9 mouse cellular contexts compared by ENCODE assay signal in genomic region chr17:72920430-72920829, GRCm38 (mm10). TPM values are rescaled to one million over a fixed set of nuclear protein-coding genes. Genes with fewer than 3 reads are reported as not detected.
A peak's percentile ranks its signal among the peaks of the same experiment; 100 is the strongest.
DNase-seq lines count a peak whose midpoint lies in the region; ATAC-seq and TF ChIP-seq lines count a peak whose summit lies in the region.
"Had no signal": no experiment of that assay in that cellular context is flagged by ENCODE, and none has a peak within 500 bp of the region (broad histone marks: within the 10 kb centered on the region; RNA-seq: fewer than 3 reads in every experiment).

No protein-coding gene starts in this region.

- TF ChIP-seq CTCF in layer of hippocampus, adult 2 months (conservative IDR thresholded peaks at IDR 0.05), result no peak
- no peak for TF ChIP-seq CTCF in midbrain, postnatal 0 days (IDR thresholded peaks at IDR 0.05)

- H3K27ac ChIP-seq in layer of hippocampus, adult 2 months, result peak overlapping the region; percentile 91; the same call in 1 of the 2 replicates
- H3K27ac ChIP-seq in forebrain, embryonic 13.5 days, result no peak overlapping the region
- H3K27ac ChIP-seq in intestine, embryonic 14.5 days (ENCODE audit: low read depth), result no peak overlapping the region
- no peak overlapping the region for H3K27ac ChIP-seq in midbrain, postnatal 0 days (ENCODE audit: low read depth, low read length)

- WGBS in forebrain, embryonic 13.5 days, result 10% methylated on average over 2 of the region's 2 CpGs
- WGBS in intestine, embryonic 14.5 days, result 24% methylated on average over 2 of the region's 2 CpGs
- 7% methylated on average over 2 of the region's 2 CpGs for WGBS in midbrain, postnatal 0 days

- peak overlapping the region; percentile 59; the same call in 1 of the 2 replicates for H3K4me3 ChIP-seq in layer of hippocampus, adult 2 months
- H3K4me3 ChIP-seq in forebrain, embryonic 13.5 days, result peak overlapping the region; percentile 18
- H3K4me3 ChIP-seq in intestine, embryonic 14.5 days (ENCODE audit: low read depth, low read length), result peak overlapping the region; percentile 92
- peak overlapping the region; percentile 21 for H3K4me3 ChIP-seq in midbrain, postnatal 0 days (ENCODE audit: low read depth, low read length)

- H3K9me3 ChIP-seq in forebrain, embryonic 13.5 days (replicated peaks), result no peaks in the 10 kb centered on the region
- no peaks in the 10 kb centered on the region for H3K9me3 ChIP-seq in intestine, embryonic 14.5 days (ENCODE audit: control insufficient read depth, low read length)
- no peaks in the 10 kb centered on the region for H3K9me3 ChIP-seq in midbrain, postnatal 0 days (ENCODE audit: low read length)

- H3K36me3 ChIP-seq in forebrain, embryonic 13.5 days (ENCODE audit: poor library complexity, severe bottlenecking), result peaks cover 32% of the 10 kb centered on the region
- H3K36me3 ChIP-seq in intestine, embryonic 14.5 days (ENCODE audit: control insufficient read depth, insufficient read depth, low read length), result peaks cover 33% of the 10 kb centered on the region
- H3K36me3 ChIP-seq in midbrain, postnatal 0 days (ENCODE audit: insufficient read depth, low read length), result peaks cover 6% of the 10 kb centered on the region; the same call in 1 of the 2 replicates
- H3K36me3 ChIP-seq: G1E had no signal

- peak overlapping the region; percentile 83 for H3K4me2 ChIP-seq in forebrain, embryonic 13.5 days
- peak overlapping the region; percentile 77 for H3K4me2 ChIP-seq in intestine, embryonic 14.5 days (ENCODE audit: low read length)
- H3K4me2 ChIP-seq in midbrain, postnatal 0 days (ENCODE audit: low read depth, low read length, poor library complexity, severe bottlenecking), result peak overlapping the region; percentile 47

- peaks cover 68% of the 10 kb centered on the region for H3K4me1 ChIP-seq in forebrain, embryonic 13.5 days
- H3K4me1 ChIP-seq in intestine, embryonic 14.5 days (replicated peaks; ENCODE audit: control insufficient read depth, insufficient read depth, low read length), result peaks cover 34% of the 10 kb centered on the region
- H3K4me1 ChIP-seq in midbrain, postnatal 0 days (ENCODE audit: insufficient read depth, low read length), result peaks cover 18% of the 10 kb centered on the region; the same call in 1 of the 2 replicates

- DNase-seq in layer of hippocampus, adult 2 months (ENCODE audit: low spot score in 2 of 2), result no peak
- DNase-seq in layer of hippocampus, adult 11-12 months (ENCODE audit: low spot score), result no peak
- DNase-seq in intestine, embryonic 14.5 days (ENCODE audit: low spot score), result no peak
- DNase-seq in midbrain, postnatal 0 days (ENCODE audit: low spot score), result no peak
- no peak for DNase-seq in adrenal gland, postnatal 25 days
- no peak for DNase-seq in layer of hippocampus, adult 8-10 months (ENCODE audit: low spot score in 2 of 2)
- no peak for DNase-seq in yolk sac, embryonic 10.5 days (ENCODE audit: low spot score)

- no peak for ATAC-seq in forebrain, embryonic 13.5 days
- ATAC-seq in intestine, embryonic 14.5 days (replicated peaks; ENCODE audit: low FRiP score, low TSS enrichment, low read depth), result no peak
- no peak for ATAC-seq in midbrain, postnatal 0 days (ENCODE audit: low FRiP score)

- H3K9ac ChIP-seq in forebrain, embryonic 13.5 days, result peak overlapping the region; percentile 43
- H3K9ac ChIP-seq in intestine, embryonic 14.5 days (ENCODE audit: low read length), result peak overlapping the region; percentile 30; the same call in 1 of the 2 replicates
- no peak overlapping the region for H3K9ac ChIP-seq in midbrain, postnatal 0 days (replicated peaks; ENCODE audit: low read length, poor library complexity, severe bottlenecking)

- no peaks in the 10 kb centered on the region for H3K27me3 ChIP-seq in forebrain, embryonic 13.5 days
- H3K27me3 ChIP-seq in intestine, embryonic 14.5 days (replicated peaks; ENCODE audit: control insufficient read depth, insufficient read depth, low read length), result no peaks in the 10 kb centered on the region
- no peaks in the 10 kb centered on the region for H3K27me3 ChIP-seq in midbrain, postnatal 0 days (ENCODE audit: insufficient read depth, low read length)

RNA-seq across cellular contexts. Expression of gene Lbh, which starts 2.3 kb away (rescaled TPM):
- total RNA-seq in layer of hippocampus, adult 2 months (2021), result 10 to 100 TPM; 31.4 to 34.8 TPM
- 5.3 and 5.6 TPM in 2 replicates for polyA plus RNA-seq in forebrain, embryonic 13.5 days (2015; fragmentation: Nextera tagmentation; extraction: Ambion mirVana)
- polyA plus RNA-seq in intestine, embryonic 14.5 days (2014; fragmentation: Nextera tagmentation; extraction: Ambion mirVana), result 6.4 and 6.5 TPM in 2 replicates
- total RNA-seq in midbrain, postnatal 0 days (2014; rRNA removed), result 77.1 and 86.9 TPM in 2 replicates
- polyA plus RNA-seq in midbrain, postnatal 0 days (2015; fragmentation: Nextera tagmentation; extraction: Ambion mirVana), result 3.3 and 3.5 TPM in 2 replicates
- total RNA-seq in adrenal gland, postnatal 25 days (2021), result 24.9 and 26.2 TPM in 2 replicates
- 10 to 100 TPM; 36.5 to 46.3 (median 42.0) TPM for total RNA-seq in layer of hippocampus, adult 8-10 months (2022)

Comparison
In these comparisons a context has a peak if more than half of its experiments do, and no peak if none do; other contexts are left out.
1. H3K4me3 ChIP-seq: peak in every context shown above with its lines; median percentile 92 in intestine, embryonic 14.5 days; 59 in layer of hippocampus, adult 2 months; 21 in midbrain, postnatal 0 days; 18 in forebrain, embryonic 13.5 days.